Mouse (Mus musculus): ENCODE measurements around the gene Apba2.

Gene Apba2

GRCm38 (mm10) chr7:64531297-64531696 is 29.8 kb downstream of the Apba2 start:
- no peak for DNase-seq (ENCODE audit: low spot score)

- DNase-seq (ENCODE audit: low spot score): no peak
Measured at GRCm38 (mm10) chr7:64533374-64533773, 31.9 kb downstream of the Apba2 start.

GRCm38 (mm10) chr7:64535269-64535668 is 33.8 kb downstream of the Apba2 start:
- no peak for DNase-seq (ENCODE audit: low spot score)

GRCm38 (mm10) chr7:64539450-64540148 is 38.1 kb downstream of the Apba2 start:
- DNase-seq (ENCODE audit: low spot score): no peak

GRCm38 (mm10) chr7:64546801-64547200 is 45.3 kb downstream of the Apba2 start:
- no peak for DNase-seq (ENCODE audit: low spot score)

- DNase-seq (ENCODE audit: low spot score): no peak
Measured at GRCm38 (mm10) chr7:64550856-64551255, 49.4 kb downstream of the Apba2 start.

- DNase-seq (ENCODE audit: low spot score): no peak
Measured at GRCm38 (mm10) chr7:64552523-64553190, 51.2 kb downstream of the Apba2 start.

GRCm38 (mm10) chr7:64561711-64562498 is 60.4 kb downstream of the Apba2 start:
- no peak for DNase-seq (ENCODE audit: low spot score)

- no peak for DNase-seq (ENCODE audit: low spot score)
Measured at GRCm38 (mm10) chr7:64564891-64565571, 63.5 kb downstream of the Apba2 start.

- DNase-seq (ENCODE audit: low spot score): no peak
Measured at GRCm38 (mm10) chr7:64566371-64567243, 65.1 kb downstream of the Apba2 start.

- DNase-seq (ENCODE audit: low spot score): no peak
Measured at GRCm38 (mm10) chr7:64568722-64569121, 67.2 kb downstream of the Apba2 start.

GRCm38 (mm10) chr7:64569676-64570075 is 68.2 kb downstream of the Apba2 start:
- DNase-seq (ENCODE audit: low spot score): no peak

- no peak for DNase-seq (ENCODE audit: low spot score)
Measured at GRCm38 (mm10) chr7:64570914-64571313, 69.4 kb downstream of the Apba2 start.

- no peak for DNase-seq (ENCODE audit: low spot score)
Measured at GRCm38 (mm10) chr7:64574144-64574543, 72.6 kb downstream of the Apba2 start.

- DNase-seq (ENCODE audit: low spot score): no peak
Measured at GRCm38 (mm10) chr7:64576519-64576951, 75.0 kb downstream of the Apba2 start.

GRCm38 (mm10) chr7:64578176-64578575 is 76.7 kb downstream of the Apba2 start:
- no peak for DNase-seq (ENCODE audit: low spot score)

GRCm38 (mm10) chr7:64579887-64580286 is 78.4 kb downstream of the Apba2 start:
- DNase-seq (ENCODE audit: low spot score): no peak

- no peak for DNase-seq (ENCODE audit: low spot score)
Measured at GRCm38 (mm10) chr7:64580293-64580692, 78.8 kb downstream of the Apba2 start.

GRCm38 (mm10) chr7:64582358-64582757 is 80.9 kb downstream of the Apba2 start:
- DNase-seq (ENCODE audit: low spot score): no peak

GRCm38 (mm10) chr7:64583670-64584121 is 82.2 kb downstream of the Apba2 start:
- peak; percentile 73 for DNase-seq (ENCODE audit: low spot score)

- no peak for DNase-seq (ENCODE audit: low spot score)
Measured at GRCm38 (mm10) chr7:64586133-64586532, 84.6 kb downstream of the Apba2 start.

Data from left cerebral cortex, adult 11 months (tissue).